Comparison of ENCODE assay signal across 14 mouse cellular contexts in the genomic region with DNA sequence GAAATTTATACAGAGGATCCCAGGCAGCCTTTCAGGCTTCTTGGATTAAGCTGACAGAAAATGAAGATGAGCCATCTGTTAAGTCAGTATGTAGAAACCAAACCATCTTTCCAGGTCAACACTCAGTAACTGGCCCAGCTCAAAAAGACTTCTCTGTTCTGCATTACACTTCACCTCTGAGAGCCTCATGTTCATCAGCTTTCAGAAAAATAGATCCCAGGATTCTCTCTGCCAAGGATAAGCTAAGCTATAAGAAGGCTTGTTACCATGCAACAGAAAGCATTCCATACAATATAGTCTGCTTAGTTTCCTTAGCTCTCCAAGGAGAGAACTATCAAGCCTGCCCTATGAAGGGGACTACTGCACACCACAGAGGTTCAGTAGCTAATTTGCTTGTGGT.
"Had no signal": no experiment of that assay in that cellular context is flagged by ENCODE, and none has a peak within 500 bp of the region (broad histone marks: within the 10 kb centered on the region; RNA-seq: fewer than 3 reads in every experiment).

No protein-coding gene starts in this region.

- H3K4me2 ChIP-seq: lung, embryonic 14.5 days; midbrain, embryonic 11.5 days; midbrain, embryonic 13.5 days; midbrain, embryonic 15.5 days; neural tube, embryonic 12.5 days; stomach, embryonic 15.5 days had no signal

- H3K36me3 ChIP-seq: midbrain, embryonic 13.5 days; midbrain, embryonic 15.5 days; neural tube, embryonic 12.5 days; stomach, embryonic 15.5 days had no signal

- DNase-seq: lung, adult 18-20 months; lung, embryonic 14.5 days; lung, postnatal 10 days; thymus, adult 18-20 months; thymus, postnatal 14 days; thymus, postnatal 36 days had no signal

- H3K4me1 ChIP-seq: megakaryocyte, embryonic 14.5 days; midbrain, embryonic 13.5 days; midbrain, embryonic 15.5 days; neural tube, embryonic 12.5 days; stomach, embryonic 15.5 days had no signal

- H3K9me3 ChIP-seq: midbrain, embryonic 13.5 days; midbrain, embryonic 15.5 days; neural tube, embryonic 12.5 days; stomach, embryonic 15.5 days had no signal

- ATAC-seq: midbrain, embryonic 13.5 days; midbrain, embryonic 15.5 days had no signal

- H3K27me3 ChIP-seq: megakaryocyte, embryonic 14.5 days; midbrain, embryonic 13.5 days; midbrain, embryonic 15.5 days; neural tube, embryonic 12.5 days; stomach, embryonic 15.5 days had no signal

- H3K4me3 ChIP-seq: megakaryocyte, embryonic 14.5 days; midbrain, embryonic 13.5 days; midbrain, embryonic 15.5 days; neural tube, embryonic 12.5 days; stomach, embryonic 15.5 days had no signal

- H3K27ac ChIP-seq: macrophage; midbrain, embryonic 13.5 days; midbrain, embryonic 15.5 days; neural tube, embryonic 12.5 days; stomach, embryonic 15.5 days; stomach, postnatal 0 days had no signal

- H3K9ac ChIP-seq: lung, embryonic 14.5 days; midbrain, embryonic 13.5 days; midbrain, embryonic 15.5 days; neural tube, embryonic 12.5 days; stomach, embryonic 15.5 days had no signal
